Mouse (Mus musculus) thymus, postnatal 0 days (tissue): ENCODE measurements around the gene Ergic1. TPM values are rescaled to one million over a fixed set of nuclear protein-coding genes. Genes with fewer than 3 reads are reported as not detected.

Experiments used
- DNase-seq: peaks from one replicate; pipeline ENCODE4 v3.0.0-alpha.2; 2015; ENCODE audit warnings: low spot score
- polyA plus RNA-seq: library from polyadenylated mRNA; unstranded; fragments of >200 nt; fragmentation: Nextera tagmentation; extraction: Ambion mirVana; gene quantifications from 2 replicates; pipeline ENCODE4 v1.2.1, GENCODE M21; 2015

Ergic1 gene
- polyA plus RNA-seq, result 64.6 and 70.2 TPM in 2 replicates

GRCm38 (mm10) chr17:26561290-26561640 lies at the start of gene Ergic1:
Gene Ergic1 (plus strand): TSS chr17:26561489.
- DNase-seq, result peak; percentile 84

- DNase-seq, result no peak
Measured at GRCm38 (mm10) chr17:26511816-26512774, 49.2 kb upstream of the Ergic1 start.

- DNase-seq, result no peak
Measured at GRCm38 (mm10) chr17:26512961-26513360, 48.3 kb upstream of the Ergic1 start.

GRCm38 (mm10) chr17:26513459-26514290 lies 47.6 kb upstream of the Ergic1 start:
- DNase-seq, result no peak

GRCm38 (mm10) chr17:26514581-26515030 lies 46.7 kb upstream of the Ergic1 start:
- no peak for DNase-seq

GRCm38 (mm10) chr17:26515675-26516074 lies 45.6 kb upstream of the Ergic1 start:
- no peak for DNase-seq

GRCm38 (mm10) chr17:26518306-26518705 lies 43.0 kb upstream of the Ergic1 start:
- DNase-seq, result no peak

- DNase-seq, result no peak
Measured at GRCm38 (mm10) chr17:26522711-26523110, 38.6 kb upstream of the Ergic1 start.

GRCm38 (mm10) chr17:26524316-26524715 lies 37.0 kb upstream of the Ergic1 start:
- no peak for DNase-seq

GRCm38 (mm10) chr17:26524801-26525200 lies 36.5 kb upstream of the Ergic1 start:
- DNase-seq, result no peak

GRCm38 (mm10) chr17:26525316-26525715 lies 36.0 kb upstream of the Ergic1 start:
- DNase-seq, result no peak

GRCm38 (mm10) chr17:26527291-26527690 lies 34.0 kb upstream of the Ergic1 start:
- DNase-seq, result no peak

GRCm38 (mm10) chr17:26528751-26529150 lies 32.5 kb upstream of the Ergic1 start:
- no peak for DNase-seq

GRCm38 (mm10) chr17:26529791-26530241 lies 31.5 kb upstream of the Ergic1 start:
- DNase-seq, result no peak

- no peak for DNase-seq
Measured at GRCm38 (mm10) chr17:26530590-26531081, 30.7 kb upstream of the Ergic1 start.

GRCm38 (mm10) chr17:26531395-26532027 lies 29.8 kb upstream of the Ergic1 start:
- peak; percentile 31 for DNase-seq

GRCm38 (mm10) chr17:26532476-26533045 lies 28.7 kb upstream of the Ergic1 start:
- no peak for DNase-seq

GRCm38 (mm10) chr17:26533871-26534372 lies 27.4 kb upstream of the Ergic1 start:
- no peak for DNase-seq

GRCm38 (mm10) chr17:26534695-26535094 lies 26.6 kb upstream of the Ergic1 start:
- DNase-seq, result no peak
